Mouse (Mus musculus): ENCODE measurements at regions not wholly inside any gene's neighbourhood (a gene's known extent, or its start where the extent isn't known, plus 50 kb on each side); places are given as distances from the start of the nearest gene placed in this dataset.

GRCm38 (mm10) chr13:101111773-101112172 lies 278.5 kb upstream of the Slc30a5 start:
- ATAC-seq, result no peak

GRCm38 (mm10) chr13:101100621-101101020 lies 267.4 kb upstream of the Slc30a5 start:
- ATAC-seq, result no peak

DNA sequence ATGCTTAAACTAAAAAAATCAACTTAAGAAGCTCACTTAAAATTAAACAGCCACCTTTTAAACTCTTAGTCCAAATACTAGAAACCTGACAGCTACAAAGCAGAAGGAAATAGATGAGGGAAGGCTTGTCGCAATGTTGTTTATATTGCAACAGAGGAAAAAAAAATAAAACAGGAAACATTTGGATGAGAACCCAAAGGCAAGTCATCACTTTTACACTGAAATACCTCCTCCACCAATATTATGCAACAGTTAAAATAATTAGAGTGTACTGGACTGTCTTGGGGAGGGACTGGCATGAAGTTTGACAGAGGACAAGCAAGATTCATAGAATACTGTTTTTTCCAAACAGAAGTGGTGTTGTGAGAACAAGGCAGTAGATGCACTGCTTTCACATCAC lies 263.6 kb upstream of the Slc30a5 start:
- no peak for ATAC-seq

DNA sequence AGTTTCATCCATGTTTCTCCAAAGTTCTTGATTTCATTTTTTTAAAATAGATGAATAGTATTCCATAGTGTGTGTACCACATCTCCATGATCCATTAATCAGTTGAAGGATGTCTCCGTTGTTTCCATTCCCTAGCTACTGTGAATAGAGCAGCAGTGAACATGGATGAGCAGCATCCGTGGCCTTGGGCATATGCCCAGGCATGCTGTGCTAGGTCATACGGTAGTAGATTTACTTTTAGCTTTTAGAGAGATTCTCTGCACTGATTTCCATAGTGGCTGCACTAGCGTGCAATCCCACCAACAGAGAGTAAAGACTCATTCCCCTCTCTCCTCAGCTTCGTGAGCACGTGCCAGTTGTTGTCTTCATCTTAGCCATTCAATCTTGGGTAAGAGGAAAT lies 263.0 kb upstream of the Slc30a5 start:
- ATAC-seq, result no peak

DNA sequence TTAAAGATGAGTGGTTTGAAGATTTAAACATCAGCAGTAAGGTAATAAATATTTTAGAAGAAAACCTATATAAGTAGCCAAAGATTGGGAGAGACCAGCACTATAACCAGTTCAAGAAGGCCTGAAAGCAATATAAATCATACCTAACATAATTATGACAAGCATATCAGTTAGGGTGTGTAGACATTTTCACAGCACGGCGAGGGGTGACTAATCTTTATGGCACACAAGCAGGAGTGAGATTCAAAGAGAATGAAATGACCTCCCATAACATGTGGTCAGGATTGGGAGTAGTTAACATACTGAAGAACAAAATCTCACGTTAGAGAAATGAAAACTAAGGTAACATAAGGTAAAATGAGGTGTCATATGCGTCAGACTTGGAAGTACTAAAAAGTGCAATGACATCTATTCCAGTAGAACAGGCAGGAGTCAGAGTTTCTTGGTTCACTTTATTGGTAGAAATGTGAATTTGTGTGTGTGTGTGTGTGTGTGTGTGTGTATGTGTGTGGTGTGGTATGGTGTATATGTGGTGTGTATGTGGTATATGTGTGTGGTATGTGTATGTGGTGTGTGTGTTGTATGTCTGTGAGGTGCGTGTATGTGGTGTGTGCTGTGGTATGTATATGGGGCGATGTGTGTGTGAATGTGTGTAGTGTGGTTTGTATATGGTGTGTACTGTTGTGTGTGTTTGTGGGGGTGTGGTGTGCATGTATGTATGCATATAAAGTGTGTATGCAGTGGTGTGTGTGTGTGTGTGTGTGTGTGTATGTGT lies 262.0 kb upstream of the Slc30a5 start:
- ATAC-seq, result no peak

- no peak for ATAC-seq
Observed at GRCm38 (mm10) chr13:101092743-101093131, 259.5 kb upstream of the Slc30a5 start.

DNA sequence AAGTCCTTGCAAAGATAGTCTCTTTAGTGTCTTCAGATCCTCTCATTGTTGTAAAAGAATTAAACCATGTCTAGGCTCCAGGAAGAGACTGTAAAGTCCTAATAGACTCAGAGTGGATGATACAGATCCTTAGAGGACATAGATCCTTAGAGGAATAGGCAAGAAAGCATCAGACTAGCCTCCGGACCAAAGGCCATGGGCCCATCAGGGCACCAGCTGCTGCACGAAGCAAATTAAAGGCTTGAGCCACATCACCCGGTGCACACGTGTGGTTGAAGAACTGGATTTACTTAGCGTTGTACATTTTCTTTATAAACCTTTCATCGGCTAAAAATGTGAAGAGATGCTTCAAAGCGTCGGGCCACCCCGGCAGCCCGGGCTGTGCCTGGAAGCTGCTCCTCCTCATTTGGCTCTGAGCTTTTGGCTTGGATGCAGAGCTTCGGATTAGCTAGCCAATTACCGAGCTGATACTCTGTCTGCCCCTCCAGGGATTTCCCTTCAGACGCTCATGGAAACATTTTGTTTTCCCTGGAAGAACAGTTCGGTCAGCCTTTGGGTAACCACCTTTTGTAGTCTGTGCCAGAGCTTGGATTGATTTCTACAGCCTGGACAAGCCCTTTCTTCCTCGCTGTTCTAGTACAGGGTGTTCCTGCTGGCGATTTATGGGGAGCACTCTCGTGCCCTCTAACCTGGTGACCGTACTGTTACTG lies 259.0 kb upstream of the Slc30a5 start:
- no peak for ATAC-seq

DNA sequence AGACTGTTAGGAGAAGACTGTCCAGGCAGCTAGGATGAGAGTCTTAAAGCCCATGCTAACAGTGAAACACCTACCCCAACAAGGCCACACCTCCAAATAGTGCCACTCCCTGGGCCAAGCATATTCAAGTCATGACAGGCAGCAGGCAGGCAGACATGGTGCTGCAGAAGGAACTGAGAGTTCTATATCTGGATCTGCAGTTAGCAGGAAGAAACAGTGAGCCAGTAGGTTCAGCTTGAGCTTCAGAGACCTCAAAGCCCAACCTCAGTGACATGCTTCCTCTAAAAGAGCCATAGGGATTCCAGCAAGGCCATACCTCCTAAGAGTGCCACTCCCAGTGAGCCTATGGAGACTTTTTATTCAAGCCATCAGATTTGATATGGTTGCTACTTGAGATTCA lies 252.0 kb upstream of the Slc30a5 start:
- ATAC-seq, result no peak

- no peak for ATAC-seq
Observed at GRCm38 (mm10) chr13:101084193-101084592, 251.0 kb upstream of the Slc30a5 start.

GRCm38 (mm10) chr13:101083416-101083815 lies 250.2 kb upstream of the Slc30a5 start:
- ATAC-seq, result no peak

- no peak for ATAC-seq
Observed at GRCm38 (mm10) chr13:101068489-101068888, 235.3 kb upstream of the Slc30a5 start.

GRCm38 (mm10) chr13:101062582-101062981 lies 229.4 kb upstream of the Slc30a5 start:
- no peak for ATAC-seq

DNA sequence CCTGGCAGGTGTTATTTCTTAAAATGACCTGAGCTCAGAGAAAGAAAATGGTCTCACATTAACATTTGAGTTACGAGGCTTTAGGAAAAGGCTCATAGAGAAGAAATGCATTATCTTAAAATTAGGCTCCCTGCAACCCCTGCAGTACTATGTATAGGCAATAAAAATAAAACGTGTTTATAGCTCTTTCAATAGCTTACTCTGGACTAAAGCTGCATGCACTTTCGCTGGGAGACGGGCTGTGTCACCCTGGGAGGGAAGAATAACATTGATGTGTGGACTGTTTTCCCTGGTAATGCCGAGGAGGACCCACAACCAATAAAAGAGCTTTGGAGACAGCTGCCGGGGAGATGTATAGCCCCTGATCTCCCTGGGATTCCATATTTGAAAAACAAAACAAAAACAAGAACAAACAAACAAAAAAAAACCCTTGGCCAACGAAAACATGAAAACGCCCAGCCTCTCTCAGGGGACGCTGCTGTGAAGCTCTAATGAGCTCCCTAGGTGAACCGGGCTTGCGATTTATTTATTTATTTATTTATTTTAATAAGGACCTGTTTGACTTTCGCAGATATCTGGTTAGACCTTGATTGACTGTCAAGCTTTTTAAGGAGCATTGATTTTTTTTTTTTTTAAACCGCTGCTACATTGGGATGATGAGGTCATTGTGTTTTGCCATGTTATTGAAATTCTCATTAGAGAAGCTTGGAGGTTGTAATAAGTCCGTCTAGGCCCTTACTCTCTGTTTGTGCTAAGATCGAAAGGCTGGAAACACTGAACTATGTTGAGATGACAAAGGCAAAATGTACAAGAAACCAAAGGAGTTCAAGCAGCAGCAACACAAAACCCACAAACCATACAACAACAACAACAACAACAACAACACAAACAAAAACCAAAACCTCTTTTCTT lies 228.3 kb upstream of the Slc30a5 start:
- no peak for ATAC-seq

- ATAC-seq, result no peak
Observed at GRCm38 (mm10) chr13:101049511-101049910, 216.3 kb upstream of the Slc30a5 start.

DNA sequence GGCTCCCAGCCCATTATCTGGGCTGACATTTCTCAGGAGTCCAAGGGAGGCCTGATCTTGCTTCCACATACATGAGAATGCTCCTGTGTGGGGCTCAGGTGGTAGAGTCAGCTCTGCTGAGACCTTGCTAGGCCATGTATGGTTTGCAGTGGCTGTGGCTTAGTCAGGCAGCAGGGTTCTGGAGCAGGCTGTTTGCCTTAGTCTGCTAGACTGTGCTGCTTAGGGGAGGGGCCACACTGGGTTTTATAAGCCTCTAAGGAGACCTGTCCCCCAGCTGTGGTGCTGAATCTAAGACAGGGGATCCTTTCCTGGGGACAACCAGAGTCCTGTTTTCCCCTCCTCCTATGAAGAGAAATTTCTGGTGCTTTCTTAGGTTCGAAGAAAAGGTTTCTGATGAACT lies 199.4 kb upstream of the Slc30a5 start:
- ATAC-seq, result no peak

- ATAC-seq, result no peak
Observed at GRCm38 (mm10) chr13:101026043-101026442, 192.8 kb upstream of the Slc30a5 start.

DNA sequence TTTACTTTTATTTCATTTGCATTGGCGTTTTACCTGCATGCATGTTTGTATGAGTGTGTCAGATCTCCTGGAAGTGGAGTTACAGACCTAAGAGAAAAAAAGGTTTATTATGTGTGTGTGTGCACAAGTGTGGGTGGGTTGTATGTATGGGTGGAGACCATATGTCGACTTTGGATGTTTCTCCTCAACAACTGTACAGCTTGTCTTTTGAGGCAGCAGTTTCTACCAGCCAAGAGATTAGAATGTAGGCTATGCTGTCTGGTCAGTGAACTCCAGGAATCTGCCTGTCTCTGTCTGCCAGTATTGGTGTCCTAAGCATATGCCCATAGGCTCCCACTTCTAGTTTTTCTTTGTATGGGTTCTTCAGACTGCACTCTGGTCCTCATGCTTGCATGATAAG lies 192.3 kb upstream of the Slc30a5 start:
- no peak for ATAC-seq

DNA sequence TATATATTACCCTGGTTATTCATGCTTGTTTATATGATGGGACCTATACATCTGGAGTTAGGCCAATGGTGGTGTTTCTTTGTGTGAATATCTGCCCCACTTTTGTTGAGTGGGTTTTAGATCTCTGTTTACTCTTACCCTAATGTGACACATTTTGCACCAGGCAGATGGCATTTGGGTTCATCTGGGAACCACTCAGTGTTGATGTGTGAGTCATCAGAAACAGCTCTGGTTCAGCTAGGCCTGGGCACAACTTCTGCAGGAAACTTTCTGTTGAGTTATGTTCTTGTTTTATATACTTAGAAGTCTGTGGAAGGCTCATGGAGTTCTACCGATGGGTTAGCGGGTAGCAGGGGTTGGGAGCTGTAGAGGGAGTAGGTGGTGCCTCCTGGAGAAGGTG lies 191.7 kb upstream of the Slc30a5 start:
- ATAC-seq, result no peak

GRCm38 (mm10) chr13:101019272-101019676 lies 186.0 kb upstream of the Slc30a5 start:
- ATAC-seq, result no peak

GRCm38 (mm10) chr13:101017041-101017440 lies 183.8 kb upstream of the Slc30a5 start:
- no peak for ATAC-seq

- ATAC-seq, result no peak
Observed at GRCm38 (mm10) chr13:101016181-101016580, 183.0 kb upstream of the Slc30a5 start.

DNA sequence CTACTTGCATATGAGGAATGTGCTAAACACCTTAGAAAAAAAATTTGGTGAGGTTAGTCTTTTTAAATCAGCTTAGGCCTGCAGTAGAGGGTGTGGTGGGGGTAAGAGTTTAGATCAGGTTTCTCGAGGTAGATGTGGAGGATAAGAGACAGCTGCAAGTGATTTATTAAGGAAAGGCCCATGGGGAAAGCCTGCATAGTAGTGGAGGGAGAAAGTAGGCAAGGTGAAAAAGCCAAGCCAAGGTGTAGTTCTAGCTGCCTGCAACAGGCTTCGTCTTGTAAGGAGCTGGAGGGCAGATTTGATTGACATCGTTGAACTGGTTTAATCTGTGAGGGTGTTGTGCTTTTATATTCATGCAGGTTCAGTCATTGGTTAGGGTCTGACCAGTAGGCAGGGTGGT lies 182.2 kb upstream of the Slc30a5 start:
- no peak for ATAC-seq

DNA sequence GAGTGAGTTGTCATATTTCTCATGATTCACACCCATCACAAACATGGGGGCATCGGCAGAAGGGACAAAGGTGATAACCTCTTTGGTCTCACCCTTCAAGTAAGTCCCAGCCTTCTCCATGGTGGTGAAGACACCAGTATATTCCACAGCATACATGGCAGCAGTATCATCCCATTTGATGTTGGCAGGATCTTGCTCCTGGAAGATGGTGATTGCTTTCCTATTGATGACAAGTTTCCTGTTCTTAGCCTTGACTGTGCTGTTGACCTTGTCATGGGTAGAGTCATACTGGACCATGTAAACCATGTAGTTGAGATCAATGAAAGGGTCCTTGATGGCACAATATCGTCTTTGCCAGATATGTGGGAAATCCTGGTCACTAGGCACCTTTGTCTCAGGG lies 180.4 kb upstream of the Slc30a5 start:
- ATAC-seq, result no peak

Data from activated CD4-positive, CD25-positive, alpha-beta regulatory T cell, adult 4 months (primary cell).